Mouse (Mus musculus): ENCODE results near the gene Spocd1.

Spocd1 gene

GRCm38 (mm10) chr4:130002157-130002556 lies 73.1 kb downstream of the Spocd1 start:
- in situ Hi-C loops (cut with MboI, MseI), result no loop called here

DNA sequence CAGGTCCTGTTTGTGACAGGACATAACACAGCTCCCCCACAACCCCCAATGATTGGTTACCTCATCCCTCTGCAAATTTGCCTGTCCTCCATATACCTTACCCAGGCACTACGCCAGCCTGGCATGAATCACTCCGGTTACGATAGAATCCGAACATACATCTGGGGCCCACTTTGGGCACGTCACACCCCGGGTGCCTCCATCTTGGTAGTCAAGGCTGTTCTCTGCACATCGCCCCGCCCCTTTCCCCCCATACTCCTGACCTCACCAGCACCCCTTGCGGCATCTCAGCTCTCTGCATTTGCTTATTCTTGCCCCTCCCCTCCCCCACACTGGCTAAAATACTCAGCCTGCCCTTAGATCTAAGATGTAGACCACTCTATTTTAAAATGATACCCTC lies 76.5 kb downstream of the Spocd1 start:
- in situ Hi-C loops (cut with MboI, MseI), result no loop called here

DNA sequence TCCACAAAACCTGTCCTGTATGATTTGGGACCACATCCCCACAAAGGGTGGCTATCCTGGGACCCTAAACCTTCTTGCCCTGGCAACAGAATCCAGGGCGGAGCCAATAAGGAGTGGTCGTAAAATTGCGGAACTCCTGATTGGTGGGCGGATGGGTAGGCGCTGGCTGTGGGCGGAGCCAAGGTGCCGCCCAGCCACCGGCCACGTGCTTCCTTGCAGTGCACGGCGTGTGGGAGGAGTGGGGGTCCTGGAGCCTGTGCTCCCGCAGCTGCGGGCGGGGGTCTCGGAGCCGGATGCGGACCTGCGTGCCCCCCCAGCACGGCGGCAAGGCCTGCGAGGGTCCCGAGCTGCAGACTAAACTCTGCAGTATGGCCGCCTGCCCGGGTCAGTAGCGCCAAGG lies 77.5 kb downstream of the Spocd1 start:
- in situ Hi-C loops (cut with MboI, MseI), result no loop called here

All from T-helper 2 cell (primary cell).